Mouse (Mus musculus) ES-Bruce4 (cell line): ENCODE measurements around the gene Hip1r. TPM values are rescaled to one million over a fixed set of nuclear protein-coding genes. Genes with fewer than 3 reads are reported as not detected.

Experiments used
- H3K27ac ChIP-seq: 2 replicates; pipeline ENCODE4 v1.5.1; 2012; ENCODE audit warnings: low read length, inconsistent platforms; ENCODE audit not compliant: insufficient read depth
- H3K27me3 ChIP-seq: 2 replicates; pipeline ENCODE4 v1.6.1; 2012; ENCODE audit warnings: mild to moderate bottlenecking, low read length, inconsistent platforms; ENCODE audit not compliant: control insufficient read depth, poor library complexity, insufficient read depth, severe bottlenecking
- H3K36me3 ChIP-seq: 2 replicates; pipeline ENCODE4 v1.6.1; 2012; ENCODE audit warnings: inconsistent platforms, mild to moderate bottlenecking, low read length, moderate library complexity; ENCODE audit not compliant: control insufficient read depth, poor library complexity, insufficient read depth, severe bottlenecking
- H3K4me1 ChIP-seq: one replicate; pipeline ENCODE4 v1.8.1; 2011; ENCODE audit warnings: low read length; ENCODE audit not compliant: control insufficient read depth, insufficient read depth
- H3K4me3 ChIP-seq: 2 replicates; pipeline ENCODE4 v1.5.1; 2011; ENCODE audit warnings: low read depth, mild to moderate bottlenecking, low read length
- H3K9ac ChIP-seq: 2 replicates; pipeline ENCODE4 v1.6.1; 2012; ENCODE audit warnings: low read depth, mild to moderate bottlenecking, inconsistent platforms; ENCODE audit not compliant: poor library complexity, severe bottlenecking
- H3K9me3 ChIP-seq: replicated peaks from 2 replicates; pipeline ENCODE4 v1.6.1; 2012; ENCODE audit warnings: mild to moderate bottlenecking, low read length, inconsistent platforms; ENCODE audit not compliant: control insufficient read depth, poor library complexity, insufficient read depth, severe bottlenecking
- CTCF ChIP-seq: IDR thresholded peaks from one replicate; pipeline ENCODE4 v1.8.1; 2011; ENCODE audit warnings: low read depth, low read length
- EP300 ChIP-seq: IDR thresholded peaks from 2 replicates; pipeline ENCODE4 v1.6.1; 2011; ENCODE audit warnings: low read depth, low read length; ENCODE audit not compliant: insufficient read depth
- POLR2A ChIP-seq: IDR thresholded peaks from one replicate; pipeline ENCODE4 v1.8.1; 2011; ENCODE audit warnings: low read length; ENCODE audit not compliant: insufficient read depth
- polyA plus RNA-seq: library from polyadenylated mRNA; stranded (reverse); fragments of >200 nt; gene quantifications from 2 replicates; pipeline ENCODE4 v1.2.4, GENCODE M21; 2011; ENCODE audit warnings: low read depth; ENCODE audit not compliant: missing spikeins, insufficient read depth, insufficient read length

Gene Hip1r
- polyA plus RNA-seq, 1 experiment = 17.4 TPM

DNA sequence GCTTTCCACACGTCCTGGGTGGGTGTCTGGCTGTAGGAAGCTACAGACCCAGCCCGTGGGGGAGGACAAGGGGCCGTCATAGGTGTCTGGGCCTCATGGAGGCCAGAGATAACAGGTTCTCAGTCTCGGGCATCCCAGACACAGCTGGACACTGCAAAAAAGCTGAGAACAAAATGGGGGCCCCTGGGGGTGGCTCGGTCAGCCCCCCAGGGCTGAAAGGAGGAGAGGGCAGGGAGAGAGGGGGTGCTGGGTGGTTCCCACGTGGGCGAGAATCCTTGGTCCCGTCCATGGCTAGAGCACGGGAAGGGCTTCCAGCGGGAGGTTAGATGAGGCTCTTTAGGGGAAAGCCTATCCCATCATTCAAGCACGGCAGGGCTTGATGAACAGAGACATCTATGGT, 9.4 kb downstream of the Hip1r start:
- H3K27me3 ChIP-seq = no peaks in the 10 kb centered on the region
- no peak overlapping the region for H3K27ac ChIP-seq
- H3K36me3 ChIP-seq = no peaks in the 10 kb centered on the region
- H3K9ac ChIP-seq = no peak overlapping the region
- TF ChIP-seq CTCF = no peak
- H3K4me3 ChIP-seq = no peak overlapping the region
- no peaks in the 10 kb centered on the region for H3K9me3 ChIP-seq
- H3K4me1 ChIP-seq = no peaks in the 10 kb centered on the region

GRCm38 (mm10) chr5:123985434-123985833, 12.0 kb downstream of the Hip1r start:
- no peaks in the 10 kb centered on the region for H3K36me3 ChIP-seq
- no peaks in the 10 kb centered on the region for H3K9me3 ChIP-seq
- H3K9ac ChIP-seq = no peak overlapping the region
- no peaks in the 10 kb centered on the region for H3K4me1 ChIP-seq
- no peak overlapping the region for H3K27ac ChIP-seq
- no peak overlapping the region for H3K4me3 ChIP-seq
- TF ChIP-seq CTCF (no peak), POLR2A (no peak), EP300 (no peak)
- H3K27me3 ChIP-seq = no peaks in the 10 kb centered on the region

- no peak overlapping the region for H3K9ac ChIP-seq
- TF ChIP-seq POLR2A = no peak
- TF ChIP-seq EP300 = no peak
- no peak for TF ChIP-seq CTCF
- H3K27me3 ChIP-seq = no peaks in the 10 kb centered on the region
- no peak overlapping the region for H3K4me3 ChIP-seq
- no peaks in the 10 kb centered on the region for H3K4me1 ChIP-seq
- no peaks in the 10 kb centered on the region for H3K36me3 ChIP-seq
- no peaks in the 10 kb centered on the region for H3K9me3 ChIP-seq
- H3K27ac ChIP-seq = no peak overlapping the region
Measured at GRCm38 (mm10) chr5:123986925-123987324, 13.5 kb downstream of the Hip1r start.

- Histone ChIP-seq H3K36me3 (no peaks in the 10 kb centered on the region), H3K27me3 (no peaks in the 10 kb centered on the region), H3K4me1 (no peaks in the 10 kb centered on the region), H3K4me3 (no peak overlapping the region), H3K9me3 (no peaks in the 10 kb centered on the region), H3K27ac (no peak overlapping the region), H3K9ac (no peak overlapping the region)
- TF ChIP-seq CTCF = no peak
- no peak for TF ChIP-seq POLR2A
- no peak for TF ChIP-seq EP300
Measured at GRCm38 (mm10) chr5:123987511-123987910, 14.1 kb downstream of the Hip1r start.

DNA sequence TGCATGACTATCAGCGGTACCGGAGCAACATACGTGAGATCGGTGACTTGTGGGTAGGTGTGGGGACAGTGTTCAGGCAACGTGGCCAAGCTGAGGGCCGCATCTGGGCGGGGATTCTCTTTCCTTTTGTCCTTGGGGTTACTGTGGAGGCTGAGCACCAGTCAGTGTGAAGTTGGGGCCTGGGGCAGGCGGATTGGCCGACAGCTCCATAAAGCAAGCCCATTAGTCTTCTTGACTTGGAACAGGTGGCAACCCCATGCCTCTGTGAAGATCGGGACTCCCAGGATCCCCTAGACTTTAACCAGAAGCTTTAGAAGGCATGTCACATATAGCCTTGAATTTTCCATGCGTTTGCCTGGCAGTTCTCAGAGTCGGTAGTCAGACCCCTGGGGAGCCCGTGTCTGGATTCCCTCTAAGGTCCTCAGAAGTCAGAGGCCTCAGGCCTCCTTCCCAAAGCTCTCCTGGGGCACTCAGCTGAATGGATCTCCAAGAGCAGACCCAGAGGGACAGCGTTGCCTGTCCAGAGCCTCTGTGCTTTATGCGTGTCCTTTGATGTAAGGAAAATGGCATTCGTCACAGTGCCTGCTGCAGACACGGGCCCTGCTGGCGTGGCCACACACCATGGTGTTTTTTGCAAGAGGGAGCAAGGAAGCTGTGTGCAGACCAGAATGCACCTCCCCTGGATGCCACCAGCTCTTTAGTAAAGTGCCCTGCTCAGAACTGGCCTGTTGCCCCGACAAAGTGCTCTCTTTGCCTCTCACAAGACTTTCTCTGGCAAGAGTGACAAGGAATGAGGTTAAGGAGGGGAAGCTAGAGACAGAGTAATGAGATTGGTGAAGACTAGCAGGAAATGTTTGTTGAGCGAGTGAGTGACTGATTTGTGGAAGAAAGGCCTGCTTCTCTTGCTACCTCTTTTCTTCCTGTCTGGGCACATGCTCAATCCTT, 16.8 kb downstream of the Hip1r start:
- no peak overlapping the region for H3K27ac ChIP-seq
- no peaks in the 10 kb centered on the region for H3K9me3 ChIP-seq
- no peaks in the 10 kb centered on the region for H3K27me3 ChIP-seq
- H3K4me1 ChIP-seq = no peaks in the 10 kb centered on the region
- no peak overlapping the region for H3K9ac ChIP-seq
- no peak overlapping the region for H3K4me3 ChIP-seq
- no peaks in the 10 kb centered on the region for H3K36me3 ChIP-seq
- TF ChIP-seq EP300 (no peak), CTCF (no peak), POLR2A (no peak)

DNA sequence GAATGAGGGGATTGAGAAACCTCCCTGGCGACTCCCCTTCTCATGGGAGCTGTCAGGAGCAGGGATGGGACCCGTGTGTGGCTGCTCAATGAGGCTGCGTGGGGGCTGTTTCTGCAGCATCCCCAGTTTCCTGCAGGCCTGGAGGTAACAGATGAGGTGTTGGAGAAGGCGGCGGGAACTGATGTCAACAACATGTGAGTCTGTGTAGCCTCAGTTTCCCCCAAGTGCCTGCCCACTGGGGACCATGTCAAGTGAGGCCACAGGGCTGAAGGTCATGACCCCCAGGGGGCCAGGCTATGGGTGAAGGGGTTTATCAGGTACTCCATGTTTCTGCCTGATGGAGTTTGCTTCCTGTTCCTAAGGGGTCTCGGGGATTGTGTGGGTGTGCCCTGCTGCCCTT, 17.9 kb downstream of the Hip1r start:
- Histone ChIP-seq H3K9me3 (no peaks in the 10 kb centered on the region), H3K9ac (no peak overlapping the region), H3K27ac (no peak overlapping the region), H3K4me3 (no peak overlapping the region), H3K27me3 (no peaks in the 10 kb centered on the region), H3K36me3 (no peaks in the 10 kb centered on the region), H3K4me1 (no peaks in the 10 kb centered on the region)
- TF ChIP-seq EP300 (no peak), CTCF (no peak), POLR2A (no peak)
